Mouse (Mus musculus): ENCODE measurements around the gene Fbxl15. TPM values are rescaled to one million over a fixed set of nuclear protein-coding genes. Genes with fewer than 3 reads are reported as not detected.

Fbxl15 gene
- polyA plus RNA-seq, 1 experiment from 2014 or later: 23.5 TPM

DNA sequence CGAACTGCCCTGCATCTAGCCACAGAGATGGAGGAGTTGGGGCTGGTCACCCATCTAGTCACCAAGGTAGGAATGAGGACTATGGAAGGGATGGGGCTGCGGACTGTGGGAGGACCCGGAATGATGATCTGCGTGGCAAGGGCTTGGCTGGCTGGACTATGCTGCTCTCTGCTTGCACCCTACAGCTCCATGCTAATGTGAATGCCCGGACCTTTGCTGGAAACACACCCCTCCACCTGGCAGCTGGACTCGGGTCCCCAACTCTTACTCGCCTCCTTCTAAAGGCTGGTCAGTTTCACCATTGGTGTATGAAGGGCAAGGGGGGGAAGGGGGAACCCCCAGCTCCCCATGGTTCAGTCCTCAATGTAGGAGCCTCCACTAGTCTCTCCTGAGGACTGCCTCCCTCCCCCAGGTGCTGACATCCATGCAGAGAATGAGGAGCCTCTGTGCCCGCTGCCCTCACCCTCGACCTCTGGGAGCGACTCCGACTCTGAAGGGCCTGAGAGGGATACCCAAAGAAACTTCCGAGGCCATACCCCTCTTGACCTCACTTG lies 17.6 kb upstream of the Fbxl15 start:
- H3K4me2 ChIP-seq: no peak overlapping the region
- no peaks in the 10 kb centered on the region for H3K9me3 ChIP-seq
- WGBS: 92% methylated on average over 12 of the region's 12 CpGs
- no peaks in the 10 kb centered on the region; the same call in 1 of the 2 replicates for H3K36me3 ChIP-seq (replicated peaks)
- ATAC-seq (ENCODE audit: low FRiP score): no peak
- peaks cover 89% of the 10 kb centered on the region for H3K27me3 ChIP-seq
- H3K27ac ChIP-seq: no peak overlapping the region
- H3K4me3 ChIP-seq (replicated peaks): no peak overlapping the region
- H3K9ac ChIP-seq: no peak overlapping the region
- peaks cover 22% of the 10 kb centered on the region for H3K4me1 ChIP-seq

DNA sequence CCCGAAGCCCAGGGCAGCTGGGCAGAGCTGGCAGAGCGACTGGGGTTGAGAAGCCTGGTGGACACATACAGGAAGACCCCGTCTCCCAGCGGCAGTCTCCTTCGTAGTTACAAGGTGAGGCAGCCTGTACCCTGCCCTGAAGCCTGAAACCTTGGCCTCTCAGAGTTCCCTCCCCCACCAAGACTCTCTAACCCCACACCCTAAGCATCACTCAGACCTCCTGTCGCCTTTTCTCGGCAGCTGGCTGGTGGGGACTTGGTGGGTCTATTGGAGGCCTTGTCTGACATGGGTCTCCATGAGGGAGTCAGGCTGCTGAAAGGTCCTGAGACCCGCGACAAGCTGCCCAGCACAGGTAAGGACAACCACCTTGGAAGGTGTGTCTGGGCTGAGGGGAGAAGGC lies 16.6 kb upstream of the Fbxl15 start:
- H3K36me3 ChIP-seq (replicated peaks): no peaks in the 10 kb centered on the region; the same call in 1 of the 2 replicates
- no peaks in the 10 kb centered on the region for H3K9me3 ChIP-seq
- peaks cover 12% of the 10 kb centered on the region for H3K4me1 ChIP-seq
- no peak overlapping the region for H3K27ac ChIP-seq
- WGBS: 93% methylated on average over 9 of the region's 9 CpGs
- H3K27me3 ChIP-seq: peaks cover 90% of the 10 kb centered on the region
- H3K4me2 ChIP-seq: no peak overlapping the region
- no peak for ATAC-seq (ENCODE audit: low FRiP score)
- no peak overlapping the region for H3K4me3 ChIP-seq (replicated peaks)
- H3K9ac ChIP-seq: no peak overlapping the region

DNA sequence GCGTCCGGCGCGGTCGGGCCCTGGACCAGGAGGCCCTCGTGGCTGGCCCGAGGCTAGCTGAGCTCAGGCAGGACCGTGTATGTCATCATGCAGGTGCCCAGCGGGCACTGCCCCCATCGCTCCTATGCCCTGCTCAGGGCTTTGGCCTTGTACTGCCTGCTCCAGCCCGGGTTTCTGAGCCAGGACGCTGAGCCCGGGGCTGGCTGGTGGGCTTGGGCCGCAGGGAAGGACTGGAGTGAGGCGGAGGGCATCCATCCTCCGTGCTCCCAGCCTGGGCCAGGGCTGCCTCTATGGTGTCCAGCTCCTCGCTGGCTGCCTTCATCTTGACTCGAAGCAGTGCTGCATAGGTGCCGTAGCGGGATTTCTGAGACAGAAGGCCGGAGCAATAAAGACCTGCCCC lies 15.4 kb upstream of the Fbxl15 start:
- Histone ChIP-seq H3K27ac (no peak overlapping the region), H3K9ac (no peak overlapping the region; the same call in 1 of the 2 replicates), H3K4me1 (peaks cover 22% of the 10 kb centered on the region), H3K27me3 (peaks cover 90% of the 10 kb centered on the region), H3K36me3 (replicated peaks) (no peaks in the 10 kb centered on the region; the same call in 1 of the 2 replicates), H3K9me3 (no peaks in the 10 kb centered on the region), H3K4me2 (no peak overlapping the region), H3K4me3 (replicated peaks) (no peak overlapping the region)
- WGBS: 89% methylated on average over 21 of the region's 21 CpGs
- ATAC-seq (ENCODE audit: low FRiP score): no peak

DNA sequence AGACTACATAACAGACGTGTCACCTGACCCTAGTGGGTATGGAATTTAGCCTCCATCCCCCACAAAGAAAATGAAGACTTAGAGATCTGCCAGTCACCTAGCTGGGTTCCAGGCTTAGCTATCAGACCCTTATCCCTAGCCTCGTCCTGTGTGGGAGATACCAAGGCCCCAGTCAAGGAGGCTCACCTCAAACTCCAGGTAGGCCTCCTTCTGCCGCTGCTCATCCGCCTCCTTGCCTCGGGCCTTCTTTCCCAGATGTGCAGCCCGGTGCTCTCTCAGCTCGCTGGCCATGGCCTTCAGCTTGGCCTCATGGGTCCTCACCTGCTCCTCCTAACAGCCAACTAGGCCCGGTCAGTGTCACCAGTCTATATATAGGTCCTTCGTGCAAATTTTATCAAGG lies 14.9 kb upstream of the Fbxl15 start:
- Histone ChIP-seq H3K4me2 (no peak overlapping the region), H3K9me3 (no peaks in the 10 kb centered on the region), H3K36me3 (replicated peaks) (no peaks in the 10 kb centered on the region; the same call in 1 of the 2 replicates), H3K27ac (no peak overlapping the region), H3K4me1 (peaks cover 28% of the 10 kb centered on the region), H3K9ac (no peak overlapping the region), H3K4me3 (replicated peaks) (no peak overlapping the region), H3K27me3 (peaks cover 90% of the 10 kb centered on the region)
- whole genome bisulfite sequencing: 88% methylated on average over 9 of the region's 9 CpGs
- ATAC-seq (ENCODE audit: low FRiP score): no peak

DNA sequence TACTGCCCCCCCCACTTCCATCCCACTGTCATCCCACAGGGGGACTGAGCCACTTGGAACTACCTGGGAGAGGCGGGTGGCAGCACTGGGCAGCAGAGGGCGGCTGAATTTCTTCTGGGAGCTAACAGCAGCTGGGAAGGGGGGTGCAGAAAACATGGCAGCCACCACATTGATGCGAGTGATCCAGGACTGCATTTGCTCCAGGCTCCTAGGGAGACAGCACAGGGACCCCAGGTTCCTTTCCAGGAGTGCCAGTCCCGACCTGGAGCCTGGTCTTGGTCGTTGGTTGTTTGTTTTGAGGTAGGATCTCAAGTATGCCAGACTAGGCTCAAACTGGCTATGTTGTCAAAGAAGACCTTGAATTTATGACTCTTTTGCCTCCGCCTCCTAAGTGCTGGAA lies 14.4 kb upstream of the Fbxl15 start:
- H3K4me3 ChIP-seq (replicated peaks): no peak overlapping the region
- no peaks in the 10 kb centered on the region for H3K9me3 ChIP-seq
- no peak overlapping the region for H3K9ac ChIP-seq
- WGBS: 66% methylated on average over 6 of the region's 6 CpGs
- peaks cover 29% of the 10 kb centered on the region for H3K4me1 ChIP-seq
- H3K4me2 ChIP-seq: no peak overlapping the region
- peaks cover 90% of the 10 kb centered on the region for H3K27me3 ChIP-seq
- ATAC-seq (ENCODE audit: low FRiP score): no peak
- H3K27ac ChIP-seq: no peak overlapping the region
- H3K36me3 ChIP-seq (replicated peaks): no peaks in the 10 kb centered on the region; the same call in 1 of the 2 replicates

DNA sequence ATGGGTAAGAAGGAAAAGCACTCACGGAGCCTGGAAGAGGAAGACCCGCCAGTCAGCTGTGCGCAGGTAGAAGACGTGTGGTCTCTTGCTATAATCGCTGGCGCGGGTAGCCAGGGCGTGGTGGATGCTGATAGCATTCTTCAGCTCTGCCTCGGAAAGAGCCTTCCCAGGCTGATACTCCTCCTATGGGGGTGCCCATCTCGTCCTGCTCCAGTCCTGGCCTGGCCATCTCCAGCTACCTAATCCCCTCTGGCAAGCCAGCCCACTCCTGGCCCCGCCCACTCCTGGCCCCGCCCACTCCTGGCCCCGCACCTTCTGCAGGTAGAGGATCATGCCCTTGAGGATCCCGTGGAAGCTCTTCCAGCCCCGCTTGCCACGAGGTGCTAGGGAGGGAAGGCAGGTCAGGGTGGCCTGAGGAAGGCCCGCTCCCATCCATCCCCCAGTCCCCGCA lies 13.8 kb upstream of the Fbxl15 start:
- Histone ChIP-seq H3K27me3 (peaks cover 93% of the 10 kb centered on the region), H3K9ac (no peak overlapping the region), H3K9me3 (no peaks in the 10 kb centered on the region), H3K27ac (no peak overlapping the region), H3K36me3 (replicated peaks) (no peaks in the 10 kb centered on the region; the same call in 1 of the 2 replicates), H3K4me3 (replicated peaks) (0 out of 2 replicates have a peak overlapping the region, but pooled peaks have one; percentile 7), H3K4me1 (peaks cover 29% of the 10 kb centered on the region), H3K4me2 (0 out of 2 replicates have a peak overlapping the region, but pooled peaks have one; percentile 0)
- no peak for ATAC-seq (ENCODE audit: low FRiP score)
- 13% methylated on average over 16 of the region's 18 CpGs for WGBS

DNA sequence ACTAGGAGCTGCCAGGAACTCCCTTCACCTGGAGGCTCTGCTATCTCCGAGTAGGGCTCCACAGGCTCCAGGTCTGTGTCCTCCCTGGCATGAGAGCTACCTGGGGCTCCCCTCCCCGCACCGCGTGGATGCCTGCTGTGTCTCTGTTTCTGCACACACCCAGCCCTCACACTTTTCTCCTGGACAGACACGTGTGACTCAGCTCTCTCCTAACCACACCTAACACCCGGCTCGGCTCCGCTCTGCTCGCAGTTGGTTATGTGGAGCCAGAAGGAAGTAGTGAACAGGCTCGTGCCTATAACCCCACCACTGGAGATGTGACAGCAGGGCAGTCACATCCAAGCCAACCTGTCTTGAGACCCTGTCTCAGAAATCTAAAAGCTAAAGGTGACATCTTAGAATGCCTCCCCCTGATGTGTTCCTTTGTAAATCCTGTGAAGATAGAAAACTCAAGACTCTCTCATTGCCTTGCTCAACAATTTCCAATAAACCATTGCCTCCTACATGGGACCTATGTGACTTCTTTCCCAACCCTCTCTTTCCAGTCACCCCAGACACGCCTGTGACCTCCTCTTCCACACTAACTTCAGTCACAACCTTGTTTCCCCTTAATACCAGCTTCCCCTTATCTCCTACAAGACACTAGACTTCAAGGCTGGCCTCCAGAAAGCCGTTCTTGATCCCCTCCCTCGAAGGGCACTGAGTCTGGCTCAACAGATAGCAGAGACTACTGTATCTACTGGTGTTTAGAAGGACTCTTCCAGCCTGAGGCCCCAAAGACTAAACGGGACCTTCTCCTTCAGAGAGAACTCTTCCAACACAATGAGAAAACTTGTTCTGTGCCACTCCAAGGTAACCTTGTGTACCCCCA lies 12.9 kb upstream of the Fbxl15 start:
- no peaks in the 10 kb centered on the region; the same call in 1 of the 2 replicates for H3K36me3 ChIP-seq (replicated peaks)
- no peaks in the 10 kb centered on the region for H3K9me3 ChIP-seq
- no peak overlapping the region; the same call in 1 of the 2 replicates for H3K4me3 ChIP-seq (replicated peaks)
- H3K4me1 ChIP-seq: peaks cover 38% of the 10 kb centered on the region
- peaks cover 96% of the 10 kb centered on the region for H3K27me3 ChIP-seq
- ATAC-seq (ENCODE audit: low FRiP score): no peak
- H3K9ac ChIP-seq: no peak overlapping the region
- H3K27ac ChIP-seq: no peak overlapping the region
- no peak overlapping the region for H3K4me2 ChIP-seq
- 46% methylated on average over 14 of the region's 14 CpGs for WGBS

DNA sequence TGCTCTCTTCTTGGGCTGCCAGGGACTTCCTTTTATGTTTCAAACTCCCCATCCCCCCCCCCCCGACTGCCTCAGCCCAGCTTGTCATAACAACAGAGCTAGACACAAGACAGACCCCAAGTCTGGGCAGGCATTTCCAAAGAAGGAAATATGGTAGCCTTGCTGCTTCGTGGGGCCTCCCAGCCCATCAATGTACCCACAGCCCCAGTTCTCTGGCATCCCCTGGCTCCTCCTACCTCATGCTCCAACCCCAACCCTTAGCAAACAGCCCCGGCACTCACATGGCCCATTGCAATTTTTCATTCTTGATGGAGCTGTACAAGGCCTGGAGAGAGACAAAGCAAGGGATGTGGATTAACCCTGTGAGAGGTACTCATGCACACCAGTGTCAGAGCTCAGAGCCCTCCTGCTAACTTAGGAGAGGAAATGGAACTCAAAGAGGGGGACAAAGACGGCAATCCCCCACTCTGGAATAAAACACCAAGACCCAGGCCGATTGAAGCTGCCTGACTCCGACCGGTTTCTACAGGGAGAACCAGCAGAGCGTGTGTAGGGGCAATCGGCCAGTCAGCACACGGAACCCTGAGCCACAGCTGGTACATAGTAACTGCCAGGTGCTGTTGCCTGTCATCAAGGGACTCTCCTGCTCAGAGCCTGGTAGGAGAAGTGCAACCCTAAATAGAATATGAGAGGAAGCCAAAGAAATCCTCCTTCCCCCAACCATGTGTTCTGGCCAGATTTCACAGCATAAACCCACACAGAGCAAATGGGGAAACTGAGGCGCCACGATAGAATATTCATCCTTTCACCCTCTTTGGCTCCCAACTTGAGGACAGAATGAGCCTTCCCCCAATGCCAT lies 12.0 kb upstream of the Fbxl15 start:
- H3K9me3 ChIP-seq: no peaks in the 10 kb centered on the region
- WGBS: 47% methylated on average over 12 of the region's 12 CpGs
- no peaks in the 10 kb centered on the region; the same call in 1 of the 2 replicates for H3K36me3 ChIP-seq (replicated peaks)
- no peak for ATAC-seq (ENCODE audit: low FRiP score)
- peaks cover 96% of the 10 kb centered on the region for H3K27me3 ChIP-seq
- no peak overlapping the region for H3K4me3 ChIP-seq (replicated peaks)
- H3K4me2 ChIP-seq: no peak overlapping the region; the same call in 1 of the 2 replicates
- no peak overlapping the region for H3K27ac ChIP-seq
- H3K9ac ChIP-seq: no peak overlapping the region
- peaks cover 44% of the 10 kb centered on the region for H3K4me1 ChIP-seq

DNA sequence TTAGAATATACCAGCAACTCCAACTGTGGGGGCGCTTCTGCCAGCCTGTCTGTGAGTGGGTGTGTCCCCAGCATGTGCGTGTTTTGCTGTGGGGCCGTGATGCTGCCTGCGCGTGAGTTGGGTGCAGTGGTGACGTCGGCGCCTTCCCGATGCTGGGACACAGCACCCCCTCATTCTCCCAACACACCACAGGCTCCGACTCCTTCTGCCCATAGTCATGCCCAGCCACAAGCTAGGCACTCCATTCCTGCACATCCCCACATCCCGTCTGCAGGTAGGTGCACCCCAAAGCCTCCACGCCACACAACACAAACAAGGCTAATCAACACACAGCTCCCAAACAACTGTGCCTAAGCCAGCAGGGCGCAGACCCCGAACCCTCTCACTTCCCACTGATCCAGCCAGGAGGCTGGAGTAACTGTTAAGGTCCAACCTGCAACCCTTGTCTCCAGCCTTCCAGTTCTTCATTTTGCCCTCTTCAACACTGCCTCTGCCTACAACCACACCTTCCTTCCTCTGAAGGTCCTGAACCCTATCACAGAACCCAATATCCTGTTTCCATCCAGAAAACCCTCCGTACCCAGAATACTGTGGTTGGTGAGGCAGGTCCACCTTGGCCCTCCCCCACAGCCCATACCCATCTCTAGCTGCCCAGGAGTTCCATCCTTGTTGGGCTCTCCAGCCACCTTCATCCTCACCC lies 11.0 kb upstream of the Fbxl15 start:
- Histone ChIP-seq H3K27ac (no peak overlapping the region), H3K4me3 (replicated peaks) (peak overlapping the region; percentile 47), H3K9ac (peak overlapping the region; percentile 59), H3K36me3 (replicated peaks) (no peaks in the 10 kb centered on the region), H3K27me3 (peaks cover 86% of the 10 kb centered on the region), H3K4me2 (peak overlapping the region; percentile 64), H3K4me1 (peaks cover 54% of the 10 kb centered on the region), H3K9me3 (no peaks in the 10 kb centered on the region)
- no peak for ATAC-seq (ENCODE audit: low FRiP score)
- 31% methylated on average over 15 of the region's 15 CpGs for WGBS

DNA sequence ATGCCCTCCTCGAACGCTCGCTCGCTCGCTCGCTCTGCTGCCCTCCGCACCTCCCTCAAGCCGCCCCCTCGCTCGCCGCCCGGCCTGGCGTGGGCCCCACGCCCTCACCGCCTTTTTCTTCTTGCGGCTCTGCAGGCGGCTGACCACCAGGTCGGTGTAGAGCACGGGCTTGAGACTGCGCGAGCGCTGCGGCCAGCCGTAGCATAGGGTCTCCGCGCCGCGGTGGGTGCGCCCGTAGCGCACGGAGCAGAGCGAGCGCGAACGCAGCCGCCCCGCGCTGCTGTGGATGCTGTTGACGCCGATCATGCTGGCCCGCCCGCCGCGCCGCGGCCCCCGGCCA lies 10.5 kb upstream of the Fbxl15 start:
- WGBS: under 1% methylated on average over 47 of the region's 48 CpGs

DNA sequence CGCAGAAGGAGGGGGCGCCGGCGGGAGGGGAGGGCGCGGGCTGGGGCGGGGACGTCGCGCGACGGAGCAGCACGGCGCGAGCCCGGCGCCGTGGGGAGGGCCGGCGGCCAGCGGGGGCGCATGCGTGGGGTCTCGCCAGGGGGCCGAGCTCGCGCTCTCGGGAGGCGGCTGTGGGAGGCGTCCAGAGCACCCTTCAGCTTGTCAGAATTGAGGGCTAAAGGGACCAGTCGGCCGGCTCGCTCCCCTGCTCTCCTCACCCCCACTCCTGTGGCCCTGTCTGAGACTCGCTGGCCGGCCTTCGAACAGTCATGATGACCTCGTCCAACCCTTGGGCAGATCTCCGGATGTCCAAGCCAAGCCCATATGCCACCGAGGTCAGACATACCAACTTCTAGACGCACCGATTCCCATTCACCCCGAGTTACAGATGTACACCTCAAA lies 9.9 kb upstream of the Fbxl15 start:
- Histone ChIP-seq H3K4me3 (replicated peaks) (peak overlapping the region; percentile 47), H3K9ac (peak overlapping the region; percentile 59), H3K4me1 (peaks cover 65% of the 10 kb centered on the region), H3K27me3 (peaks cover 89% of the 10 kb centered on the region), H3K36me3 (replicated peaks) (no peaks in the 10 kb centered on the region), H3K9me3 (no peaks in the 10 kb centered on the region), H3K4me2 (peak overlapping the region; percentile 64), H3K27ac (peak overlapping the region; percentile 4; the same call in 1 of the 2 replicates)
- no peak for ATAC-seq (ENCODE audit: low FRiP score)
- WGBS: 3% methylated on average over 36 of the region's 42 CpGs

More for the DNA sequence above, 10.5 kb upstream of the Fbxl15 start:
- Histone ChIP-seq H3K9me3 (no peaks in the 10 kb centered on the region), H3K4me1 (peaks cover 59% of the 10 kb centered on the region), H3K27ac (no peak overlapping the region), H3K4me3 (replicated peaks) (peak overlapping the region; percentile 47), H3K27me3 (peaks cover 89% of the 10 kb centered on the region), H3K4me2 (peak overlapping the region; percentile 64), H3K9ac (peak overlapping the region; percentile 59), H3K36me3 (replicated peaks) (no peaks in the 10 kb centered on the region)
- no peak for ATAC-seq (ENCODE audit: low FRiP score)

All from forebrain, embryonic 12.5 days (tissue).